Mouse (Mus musculus): Measurements from ENCODE around the gene Sv2c. TPM values are rescaled to one million over a fixed set of nuclear protein-coding genes. Genes with fewer than 3 reads are reported as not detected.

The Sv2c gene
- polyA plus RNA-seq, 1 experiment from 2014 or later, result not detected

GRCm38 (mm10) chr13:95966791-95967190 is 165.6 kb downstream of the Sv2c start:
- in situ Hi-C loops (cut with MboI; ENCODE audit: low pct_unique_long_range_greater_than_20kb), result no loop called here
- ATAC-seq (no peak), DNase-seq (ENCODE audit: low read depth, low spot score) (no peak)
- TF ChIP-seq CTCF (IDR thresholded peaks at IDR 0.05), result no peak
- ChIA-PET POLR2A (no interaction called here), CTCF (no interaction called here)
- H3K27me3 ChIP-seq, result peaks cover 7% of the 10 kb centered on the region

GRCm38 (mm10) chr13:95965596-95965995 is 166.8 kb downstream of the Sv2c start:
- ChIA-PET CTCF (no interaction called here), POLR2A (no interaction called here)
- no peak for ATAC-seq

GRCm38 (mm10) chr13:95965162-95965561 is 167.2 kb downstream of the Sv2c start:
- peaks cover 7% of the 10 kb centered on the region for H3K27me3 ChIP-seq
- ATAC-seq (no peak), DNase-seq (ENCODE audit: low read depth, low spot score) (no peak)
- ChIA-PET POLR2A (no interaction called here), CTCF (no interaction called here)
- in situ Hi-C loops (cut with MboI; ENCODE audit: low pct_unique_long_range_greater_than_20kb), result no loop called here
- no peak for TF ChIP-seq CTCF (IDR thresholded peaks at IDR 0.05)

More at GRCm38 (mm10) chr13:95965596-95965995, 166.8 kb downstream of the Sv2c start:
- in situ Hi-C loops (cut with MboI; ENCODE audit: low pct_unique_long_range_greater_than_20kb), result no loop called here
- peaks cover 7% of the 10 kb centered on the region for H3K27me3 ChIP-seq
- DNase-seq (ENCODE audit: low read depth, low spot score), result no peak
- TF ChIP-seq CTCF (IDR thresholded peaks at IDR 0.05), result no peak

GRCm38 (mm10) chr13:95964226-95964625 is 168.2 kb downstream of the Sv2c start:
- ChIA-PET CTCF (no interaction called here), POLR2A (no interaction called here)
- TF ChIP-seq CTCF (IDR thresholded peaks at IDR 0.05), result no peak
- in situ Hi-C loops (cut with MboI; ENCODE audit: low pct_unique_long_range_greater_than_20kb), result no loop called here
- ATAC-seq, result no peak
- DNase-seq (ENCODE audit: low read depth, low spot score), result no peak
- H3K27me3 ChIP-seq, result peaks cover 7% of the 10 kb centered on the region

- ChIA-PET POLR2A (no interaction called here), CTCF (no interaction called here)
- ATAC-seq (no peak), DNase-seq (ENCODE audit: low read depth, low spot score) (no peak)
- peaks cover 7% of the 10 kb centered on the region for H3K27me3 ChIP-seq
- no peak for TF ChIP-seq CTCF (IDR thresholded peaks at IDR 0.05)
- in situ Hi-C loops (cut with MboI; ENCODE audit: low pct_unique_long_range_greater_than_20kb), result no loop called here
These were observed 168.7 kb downstream of the Sv2c start for GRCm38 (mm10) chr13:95963671-95964070.

GRCm38 (mm10) chr13:95961905-95962304 is 170.5 kb downstream of the Sv2c start:
- in situ Hi-C loops (cut with MboI; ENCODE audit: low pct_unique_long_range_greater_than_20kb), result no loop called here
- ATAC-seq (no peak), DNase-seq (ENCODE audit: low read depth, low spot score) (no peak)
- POLR2A ChIA-PET, result no interaction called here
- CTCF ChIA-PET, result no interaction called here
- TF ChIP-seq CTCF (IDR thresholded peaks at IDR 0.05), result no peak
- peaks cover 4% of the 10 kb centered on the region for H3K27me3 ChIP-seq

- TF ChIP-seq CTCF (IDR thresholded peaks at IDR 0.05), result no peak
- POLR2A ChIA-PET, result no interaction called here
- in situ Hi-C loops (cut with MboI; ENCODE audit: low pct_unique_long_range_greater_than_20kb), result no loop called here
- CTCF ChIA-PET, result no interaction called here
- DNase-seq (ENCODE audit: low read depth, low spot score) (no peak), ATAC-seq (no peak)
- H3K27me3 ChIP-seq, result peaks cover 3% of the 10 kb centered on the region
These were observed 171.1 kb downstream of the Sv2c start for GRCm38 (mm10) chr13:95961191-95961791.

- POLR2A ChIA-PET, result interaction anchor here (0.7 kb wide), 1 partner anchor 504 kb away, joined by 7 read pairs; no protein-coding TSS in a partner anchor
- ATAC-seq (no peak), DNase-seq (ENCODE audit: low read depth, low spot score) (no peak)
- CTCF ChIA-PET, result no interaction called here
- H3K27me3 ChIP-seq, result peaks cover 3% of the 10 kb centered on the region
- TF ChIP-seq CTCF (IDR thresholded peaks at IDR 0.05), result no peak
- in situ Hi-C loops (cut with MboI; ENCODE audit: low pct_unique_long_range_greater_than_20kb), result no loop called here
These were observed 171.7 kb downstream of the Sv2c start for GRCm38 (mm10) chr13:95960477-95961185.

- CTCF ChIA-PET, result no interaction called here
- in situ Hi-C loops (cut with MboI; ENCODE audit: low pct_unique_long_range_greater_than_20kb), result no loop called here
- POLR2A ChIA-PET, result interaction anchor here (0.7 kb wide), 1 partner anchor 504 kb away, joined by 7 read pairs; no protein-coding TSS in a partner anchor
- no peak for TF ChIP-seq CTCF (IDR thresholded peaks at IDR 0.05)
- no peak for DNase-seq (ENCODE audit: low read depth, low spot score)
- H3K27me3 ChIP-seq, result peaks cover 3% of the 10 kb centered on the region
- no peak for ATAC-seq
These were observed 172.5 kb downstream of the Sv2c start for GRCm38 (mm10) chr13:95959651-95960476.

- DNase-seq (ENCODE audit: low read depth, low spot score) (no peak), ATAC-seq (no peak)
- H3K27me3 ChIP-seq, result peaks cover 7% of the 10 kb centered on the region
- in situ Hi-C loops (cut with MboI; ENCODE audit: low pct_unique_long_range_greater_than_20kb), result no loop called here
- no peak for TF ChIP-seq CTCF (IDR thresholded peaks at IDR 0.05)
- POLR2A ChIA-PET, result no interaction called here
- CTCF ChIA-PET, result no interaction called here
These were observed 175.2 kb downstream of the Sv2c start for GRCm38 (mm10) chr13:95957134-95957533.

- no peak for ATAC-seq
- DNase-seq (ENCODE audit: low read depth, low spot score), result no peak
- ChIA-PET CTCF (no interaction called here), POLR2A (no interaction called here)
- TF ChIP-seq CTCF (IDR thresholded peaks at IDR 0.05), result no peak
- in situ Hi-C loops (cut with MboI; ENCODE audit: low pct_unique_long_range_greater_than_20kb), result no loop called here
- peaks cover 7% of the 10 kb centered on the region for H3K27me3 ChIP-seq
These were observed 176.0 kb downstream of the Sv2c start for GRCm38 (mm10) chr13:95956327-95956781.
